Mouse (Mus musculus) liver, adult 2 months (tissue): Measurements from ENCODE around the gene Vmac. TPM values are rescaled to one million over a fixed set of nuclear protein-coding genes. Genes with fewer than 3 reads are reported as not detected.

Experiments
- DNase-seq: peaks from one replicate; pipeline ENCODE4 v3.0.0-alpha.2; 2011; ENCODE audit warnings: low read depth, low spot score; ENCODE audit errors: extremely low read depth
- H3K27ac ChIP-seq: fragments of 200-500 bp; replicated peaks from 2 replicates; pipeline ENCODE4 v1.5.1; 2012; ENCODE audit warnings: low read depth, mild to moderate bottlenecking, control low read depth, inconsistent platforms, low read length; ENCODE audit not compliant: insufficient read depth
- H3K27me3 ChIP-seq: fragments of 200-500 bp; 2 replicates; pipeline ENCODE4 v1.6.1; 2012; ENCODE audit warnings: mild to moderate bottlenecking, moderate library complexity, low read length, inconsistent platforms; ENCODE audit not compliant: control insufficient read depth, insufficient read depth
- H3K36me3 ChIP-seq: fragments of 200-500 bp; 2 replicates; pipeline ENCODE4 v1.6.1; 2012; ENCODE audit warnings: low read length, inconsistent platforms; ENCODE audit not compliant: control insufficient read depth, insufficient read depth
- H3K4me1 ChIP-seq: fragments of 200-500 bp; 2 replicates; pipeline ENCODE4 v1.6.1; 2011; ENCODE audit warnings: low read length; ENCODE audit not compliant: control insufficient read depth, insufficient read depth
- H3K4me3 ChIP-seq: fragments of 200-500 bp; 2 replicates; pipeline ENCODE4 v1.5.1; 2011; ENCODE audit warnings: low read depth, mild to moderate bottlenecking, control low read depth, low read length, moderate library complexity; ENCODE audit not compliant: insufficient read depth
- H3K79me2 ChIP-seq: fragments of 200-500 bp; 2 replicates; pipeline ENCODE4 v1.6.1; 2012; ENCODE audit warnings: inconsistent platforms, mild to moderate bottlenecking, low read length, moderate library complexity; ENCODE audit not compliant: control insufficient read depth, insufficient read depth
- H3K9ac ChIP-seq: fragments of 200-500 bp; 2 replicates; pipeline ENCODE4 v1.6.1; 2012; ENCODE audit warnings: low read depth, mild to moderate bottlenecking, control low read depth, inconsistent platforms, low read length
- CTCF ChIP-seq: fragments of 200-500 bp; IDR thresholded peaks from 2 replicates; pipeline ENCODE4 v1.5.1; 2011; ENCODE audit warnings: low read depth, low read length, control low read depth
- POLR2A ChIP-seq: fragments of 200-500 bp; IDR thresholded peaks from 2 replicates; pipeline ENCODE4 v1.6.1; 2011; ENCODE audit warnings: low read length, control low read depth; ENCODE audit not compliant: insufficient read depth; ENCODE audit errors: extremely low read depth
- WGBS: fragments of 180-500 bp; shearing (Covaris S2); methylation state at CpG from one replicate; pipeline ENCODE4 v1.1.7; 2018; 5-methylcytosine and 5-hydroxymethylcytosine counted together
- polyA plus RNA-seq: library from polyadenylated mRNA; depleted of rRNA; stranded (reverse); fragments of >200 nt; gene quantifications from 2 replicates; pipeline ENCODE4 v1.2.3, GENCODE M21; 2012
- total RNA-seq: library from RNA; depleted of rRNA; stranded (reverse); fragments of >200 nt; gene quantifications from 2 replicates; pipeline ENCODE4 v1.2.3, GENCODE M21; 2014

Vmac gene
- total and polyA plus RNA-seq, 2 experiments, result 8.9 to 12.3 TPM

DNA sequence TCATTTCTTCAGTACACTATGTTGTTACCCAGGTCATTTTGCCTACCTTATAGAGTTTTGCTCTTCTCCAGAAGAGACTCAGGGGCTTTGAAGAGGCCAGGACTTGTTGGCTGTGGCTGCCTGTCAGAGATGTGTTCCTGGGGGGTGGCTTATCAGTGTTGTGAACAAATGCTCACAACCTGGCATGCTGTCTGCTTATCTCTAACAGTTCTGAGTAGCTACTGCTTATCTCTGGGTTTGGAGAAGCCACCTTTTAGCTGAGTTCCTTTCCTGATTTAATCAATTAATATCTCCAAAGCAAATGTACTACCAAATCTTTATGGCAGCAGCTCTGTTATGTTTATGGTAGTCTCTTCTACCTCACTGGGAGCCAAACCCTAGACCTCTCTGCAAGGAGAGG is 29.8 kb downstream of the Vmac start:
- Histone ChIP-seq H3K36me3 (peaks cover 4% of the 10 kb centered on the region; the same call in 1 of the 2 replicates), H3K27me3 (no peaks in the 10 kb centered on the region), H3K4me3 (no peak overlapping the region), H3K79me2 (peaks cover 32% of the 10 kb centered on the region; the same call in 1 of the 2 replicates), H3K4me1 (peaks cover 36% of the 10 kb centered on the region), H3K27ac (no peak overlapping the region), H3K9ac (no peak overlapping the region)
- TF ChIP-seq POLR2A (no peak), CTCF (no peak)
- no peak for DNase-seq

DNA sequence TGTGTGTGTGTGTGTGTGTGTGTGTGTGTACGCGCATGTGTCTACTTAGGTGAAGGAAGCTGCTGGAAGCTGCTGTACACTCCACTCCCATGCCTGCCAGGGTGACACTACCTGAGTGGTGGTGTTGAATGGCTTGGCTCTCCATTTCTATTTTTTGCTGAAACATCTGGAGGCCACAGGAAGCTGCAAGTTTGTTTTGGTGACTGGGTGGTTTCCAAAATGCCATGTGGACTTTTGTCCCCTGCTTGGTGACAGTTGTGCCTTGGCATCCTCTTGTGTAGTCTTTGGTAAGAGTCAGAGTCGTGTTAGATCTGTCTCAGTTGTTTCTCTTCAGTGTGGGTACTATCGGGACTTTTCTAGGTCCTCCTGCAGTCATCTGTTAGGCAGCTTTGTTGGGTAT is 31.0 kb downstream of the Vmac start:
- TF ChIP-seq CTCF, result no peak
- no peak for TF ChIP-seq POLR2A
- Histone ChIP-seq H3K36me3 (peaks cover 4% of the 10 kb centered on the region; the same call in 1 of the 2 replicates), H3K27me3 (no peaks in the 10 kb centered on the region), H3K9ac (0 out of 2 replicates have a peak overlapping the region, but pooled peaks have one; percentile 4), H3K27ac (peak overlapping the region; percentile 68), H3K4me3 (no peak overlapping the region), H3K79me2 (peaks cover 27% of the 10 kb centered on the region; the same call in 1 of the 2 replicates), H3K4me1 (peaks cover 45% of the 10 kb centered on the region)
- DNase-seq, result peak; percentile 95
- 34% methylated on average over 4 of the region's 4 CpGs for WGBS

- H3K4me3 ChIP-seq, result no peak overlapping the region
- peaks cover 3% of the 10 kb centered on the region; the same call in 1 of the 2 replicates for H3K36me3 ChIP-seq
- peaks cover 45% of the 10 kb centered on the region for H3K4me1 ChIP-seq
- H3K27me3 ChIP-seq, result no peaks in the 10 kb centered on the region
- H3K9ac ChIP-seq, result no peak overlapping the region
- peak overlapping the region; percentile 64; the same call in 1 of the 2 replicates for H3K27ac ChIP-seq
- 59% methylated on average over 2 of the region's 2 CpGs for whole genome bisulfite sequencing
- H3K79me2 ChIP-seq, result peaks cover 33% of the 10 kb centered on the region
- DNase-seq, result no peak
- TF ChIP-seq CTCF (no peak), POLR2A (no peak)
Measured at GRCm38 (mm10) chr17:56684649-56685048, 33.2 kb downstream of the Vmac start.

DNA sequence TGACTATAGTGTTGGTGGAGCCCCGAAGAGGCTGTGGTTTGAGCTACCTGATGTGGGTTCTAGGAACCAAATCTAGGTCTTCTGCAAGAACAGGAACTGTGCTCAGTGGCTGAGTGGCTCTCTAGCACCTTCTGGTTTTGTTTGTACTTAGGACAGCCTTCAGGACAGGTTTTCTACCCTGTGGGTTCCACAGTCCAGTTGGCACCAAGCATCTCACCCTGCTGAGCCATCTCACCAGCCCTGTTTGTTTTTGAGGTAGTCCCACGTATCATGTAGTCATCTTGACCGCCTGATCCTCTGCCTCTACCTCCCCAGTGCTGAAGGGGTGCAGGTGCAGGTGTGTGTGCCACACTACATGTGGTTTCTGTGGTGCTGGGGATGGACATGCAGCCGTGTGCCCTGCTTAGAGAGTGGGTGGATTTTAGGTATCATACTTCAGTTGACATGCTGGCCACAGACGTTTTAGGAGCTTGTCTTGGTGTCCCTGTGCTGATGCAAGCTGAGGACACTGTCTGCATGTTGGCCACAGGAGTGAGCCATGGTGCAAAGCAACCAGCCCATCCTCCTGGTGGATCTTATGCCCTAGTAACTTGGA is 34.2 kb downstream of the Vmac start:
- peak overlapping the region; percentile 61 for H3K27ac ChIP-seq
- H3K4me1 ChIP-seq, result peaks cover 45% of the 10 kb centered on the region
- no peaks in the 10 kb centered on the region for H3K27me3 ChIP-seq
- H3K4me3 ChIP-seq, result no peak overlapping the region
- TF ChIP-seq CTCF (no peak), POLR2A (no peak)
- peak; percentile 85 for DNase-seq
- no peak overlapping the region for H3K9ac ChIP-seq
- WGBS, result 37% methylated on average over 5 of the region's 5 CpGs
- H3K36me3 ChIP-seq, result no peaks in the 10 kb centered on the region; the same call in 1 of the 2 replicates
- peaks cover 41% of the 10 kb centered on the region for H3K79me2 ChIP-seq

- Histone ChIP-seq H3K4me3 (no peak overlapping the region), H3K9ac (no peak overlapping the region), H3K79me2 (peaks cover 39% of the 10 kb centered on the region), H3K36me3 (no peaks in the 10 kb centered on the region; the same call in 1 of the 2 replicates), H3K4me1 (peaks cover 45% of the 10 kb centered on the region), H3K27ac (peak overlapping the region; percentile 61), H3K27me3 (no peaks in the 10 kb centered on the region)
- no peak for TF ChIP-seq CTCF
- TF ChIP-seq POLR2A, result no peak
- 65% methylated on average over 3 of the region's 3 CpGs for WGBS
- no peak for DNase-seq
Measured at GRCm38 (mm10) chr17:56682880-56683279, 34.9 kb downstream of the Vmac start.

- Histone ChIP-seq H3K79me2 (peaks cover 50% of the 10 kb centered on the region), H3K4me1 (peaks cover 37% of the 10 kb centered on the region), H3K36me3 (no peaks in the 10 kb centered on the region), H3K4me3 (no peak overlapping the region), H3K27me3 (no peaks in the 10 kb centered on the region), H3K9ac (no peak overlapping the region), H3K27ac (no peak overlapping the region)
- 38% methylated on average over 4 of the region's 4 CpGs for WGBS
- TF ChIP-seq CTCF (no peak), POLR2A (no peak)
- peak; percentile 55 for DNase-seq
Measured at GRCm38 (mm10) chr17:56681791-56682190, 36.0 kb downstream of the Vmac start.
